Mouse (Mus musculus): ENCODE measurements around the gene Fam213a. TPM values are rescaled to one million over a fixed set of nuclear protein-coding genes. Genes with fewer than 3 reads are reported as not detected.

Fam213a gene
- polyA plus RNA-seq, 1 experiment, result 22.1 TPM

- WGBS, result 73% methylated on average over 6 of the region's 6 CpGs
- H3K36me3 ChIP-seq (ENCODE audit: control insufficient read depth, insufficient read depth, low read length), result no peaks in the 10 kb centered on the region
- H3K27ac ChIP-seq (ENCODE audit: insufficient read depth, low read length), result no peak overlapping the region
- H3K4me3 ChIP-seq (ENCODE audit: extremely low read depth, insufficient read depth, insufficient read length), result no peak overlapping the region
- peak; percentile 66 to 71 for DNase-seq (ENCODE audit: low read depth in 1 of 2, low spot score in 2 of 2)
- TF ChIP-seq POLR2A (IDR thresholded peaks at IDR 0.05; ENCODE audit: low read depth, low read length) (no peak), CTCF (IDR thresholded peaks at IDR 0.05; ENCODE audit: extremely low read depth, insufficient read depth, insufficient read length, insufficient replicate concordance) (peak; percentile 53; the same call in 1 of the 2 replicates)
- H3K27me3 ChIP-seq (ENCODE audit: control insufficient read depth, insufficient read depth, low read length), result no peaks in the 10 kb centered on the region
- no peaks in the 10 kb centered on the region for H3K4me1 ChIP-seq (ENCODE audit: control insufficient read depth, insufficient read depth, insufficient read length)
These were observed 38.4 kb downstream of the Fam213a start for GRCm38 (mm10) chr14:40975127-40975721.

GRCm38 (mm10) chr14:40968051-40968450, 45.5 kb downstream of the Fam213a start:
- Histone ChIP-seq H3K4me3 (ENCODE audit: extremely low read depth, insufficient read depth, insufficient read length) (no peak overlapping the region), H3K27me3 (ENCODE audit: control insufficient read depth, insufficient read depth, low read length) (no peaks in the 10 kb centered on the region), H3K36me3 (ENCODE audit: control insufficient read depth, insufficient read depth, low read length) (no peaks in the 10 kb centered on the region), H3K27ac (ENCODE audit: insufficient read depth, low read length) (no peak overlapping the region), H3K4me1 (ENCODE audit: control insufficient read depth, insufficient read depth, insufficient read length) (peaks cover 19% of the 10 kb centered on the region)
- TF ChIP-seq POLR2A (IDR thresholded peaks at IDR 0.05; ENCODE audit: low read depth, low read length) (no peak), CTCF (IDR thresholded peaks at IDR 0.05; ENCODE audit: extremely low read depth, insufficient read depth, insufficient read length, insufficient replicate concordance) (no peak)
- no peak for DNase-seq (ENCODE audit: low read depth in 1 of 2, low spot score in 2 of 2)
- 68% methylated on average over 2 of the region's 2 CpGs for WGBS

GRCm38 (mm10) chr14:40967598-40967900, 46.0 kb downstream of the Fam213a start:
- no peaks in the 10 kb centered on the region for H3K36me3 ChIP-seq (ENCODE audit: control insufficient read depth, insufficient read depth, low read length)
- 11% methylated on average over 6 of the region's 6 CpGs for WGBS
- no peaks in the 10 kb centered on the region for H3K27me3 ChIP-seq (ENCODE audit: control insufficient read depth, insufficient read depth, low read length)
- H3K4me3 ChIP-seq (ENCODE audit: extremely low read depth, insufficient read depth, insufficient read length), result peak overlapping the region; percentile 63
- H3K27ac ChIP-seq (ENCODE audit: insufficient read depth, low read length), result peak overlapping the region; percentile 69; the same call in 1 of the 2 replicates
- no peak for DNase-seq (ENCODE audit: low read depth in 1 of 2, low spot score in 2 of 2)
- TF ChIP-seq POLR2A (IDR thresholded peaks at IDR 0.05; ENCODE audit: low read depth, low read length), result no peak
- H3K4me1 ChIP-seq (ENCODE audit: control insufficient read depth, insufficient read depth, insufficient read length), result peaks cover 24% of the 10 kb centered on the region

- Histone ChIP-seq H3K4me3 (ENCODE audit: extremely low read depth, insufficient read depth, insufficient read length) (peak overlapping the region; percentile 86), H3K4me1 (ENCODE audit: control insufficient read depth, insufficient read depth, insufficient read length) (peaks cover 28% of the 10 kb centered on the region), H3K27me3 (ENCODE audit: control insufficient read depth, insufficient read depth, low read length) (no peaks in the 10 kb centered on the region), H3K27ac (ENCODE audit: insufficient read depth, low read length) (peak overlapping the region; percentile 69), H3K36me3 (ENCODE audit: control insufficient read depth, insufficient read depth, low read length) (no peaks in the 10 kb centered on the region)
- DNase-seq (ENCODE audit: low read depth in 1 of 2, low spot score in 2 of 2), result peak; percentile 94 to 98
- TF ChIP-seq CTCF (IDR thresholded peaks at IDR 0.05; ENCODE audit: extremely low read depth, insufficient read depth, insufficient read length, insufficient replicate concordance) (no peak), POLR2A (IDR thresholded peaks at IDR 0.05; ENCODE audit: low read depth, low read length) (peak; percentile 18; the same call in 1 of the 2 replicates)
- WGBS, result under 1% methylated on average over 50 of the region's 62 CpGs
These were observed 46.6 kb downstream of the Fam213a start for GRCm38 (mm10) chr14:40966862-40967597.

- Histone ChIP-seq H3K27ac (ENCODE audit: insufficient read depth, low read length) (peak within 1 kb of the TSS; percentile 96), H3K4me1 (ENCODE audit: control insufficient read depth, insufficient read depth, insufficient read length) (peaks cover 31% of the 10 kb centered on the region), H3K36me3 (ENCODE audit: control insufficient read depth, insufficient read depth, low read length) (no peaks in the 10 kb centered on the region), H3K27me3 (ENCODE audit: control insufficient read depth, insufficient read depth, low read length) (no peaks in the 10 kb centered on the region), H3K4me3 (ENCODE audit: extremely low read depth, insufficient read depth, insufficient read length) (peak within 1 kb of the TSS; percentile 86)
- TF ChIP-seq CTCF (IDR thresholded peaks at IDR 0.05; ENCODE audit: extremely low read depth, insufficient read depth, insufficient read length, insufficient replicate concordance) (no peak), POLR2A (IDR thresholded peaks at IDR 0.05; ENCODE audit: low read depth, low read length) (peak; percentile 86; the same call in 1 of the 2 replicates)
- DNase-seq (ENCODE audit: low read depth in 1 of 2, low spot score in 2 of 2), result no peak
- WGBS, result 2% methylated on average over 47 of the region's 54 CpGs
These were observed 47.2 kb downstream of the Fam213a start, which contains the start of gene Tspan14 for GRCm38 (mm10) chr14:40966392-40966861. TSS of gene Tspan14 (minus strand) at chr14:40966807.

- WGBS, result under 1% methylated on average over 15 of the region's 15 CpGs
- no peak for DNase-seq (ENCODE audit: low read depth in 1 of 2, low spot score in 2 of 2)
- no peaks in the 10 kb centered on the region for H3K27me3 ChIP-seq (ENCODE audit: control insufficient read depth, insufficient read depth, low read length)
- H3K36me3 ChIP-seq (ENCODE audit: control insufficient read depth, insufficient read depth, low read length), result no peaks in the 10 kb centered on the region
- peak overlapping the region; percentile 86 for H3K4me3 ChIP-seq (ENCODE audit: extremely low read depth, insufficient read depth, insufficient read length)
- H3K4me1 ChIP-seq (ENCODE audit: control insufficient read depth, insufficient read depth, insufficient read length), result peaks cover 31% of the 10 kb centered on the region
- TF ChIP-seq POLR2A (IDR thresholded peaks at IDR 0.05; ENCODE audit: low read depth, low read length) (no peak), CTCF (IDR thresholded peaks at IDR 0.05; ENCODE audit: extremely low read depth, insufficient read depth, insufficient read length, insufficient replicate concordance) (no peak)
- peak overlapping the region; percentile 96 for H3K27ac ChIP-seq (ENCODE audit: insufficient read depth, low read length)
These were observed 47.9 kb downstream of the Fam213a start for GRCm38 (mm10) chr14:40965507-40966356.
